Mouse (Mus musculus) myocyte (in vitro differentiated cells): Measurements from ENCODE around the gene Etv6. TPM values are rescaled to one million over a fixed set of nuclear protein-coding genes. Genes with fewer than 3 reads are reported as not detected.

Experiments
- H3K27me3 ChIP-seq: one replicate; pipeline ENCODE4 v1.6.1; 2011; ENCODE audit not compliant: control insufficient read depth, insufficient read depth, insufficient read length
- H3K36me3 ChIP-seq: one replicate; pipeline ENCODE4 v1.6.1; 2011; ENCODE audit not compliant: control insufficient read depth, insufficient read depth
- H3K4me2 ChIP-seq: one replicate; pipeline ENCODE4 v1.6.1; 2011; ENCODE audit warnings: low read depth, control low read depth
- H3K4me3 ChIP-seq: one replicate; pipeline ENCODE4 v1.5.1; 2011; ENCODE audit warnings: mild to moderate bottlenecking, control low read depth, moderate library complexity
- H3K79me2 ChIP-seq: one replicate; pipeline ENCODE4 v1.6.1; 2011; ENCODE audit not compliant: control insufficient read depth, insufficient read depth
- H3ac ChIP-seq: one replicate; pipeline ENCODE4 v1.6.1; 2011; ENCODE audit not compliant: control insufficient read depth, insufficient read length
- CEBPB ChIP-seq: IDR thresholded peaks from 2 replicates; pipeline ENCODE4 v1.6.1; 2011; ENCODE audit warnings: mild to moderate bottlenecking, moderate library complexity; ENCODE audit not compliant: poor library complexity, insufficient read depth, severe bottlenecking
- E2F4 ChIP-seq: IDR thresholded peaks from one replicate; pipeline ENCODE4 v1.6.1; 2011; ENCODE audit warnings: mild to moderate bottlenecking, control low read depth, moderate library complexity; ENCODE audit not compliant: insufficient read depth
- MAX ChIP-seq: IDR thresholded peaks from one replicate; pipeline ENCODE4 v1.6.1; 2011; ENCODE audit warnings: low read depth, mild to moderate bottlenecking, control low read depth
- MYOD1 ChIP-seq, 3 experiments: IDR thresholded peaks; one replicate each; pipeline ENCODE4 v1.6.1; 2011; ENCODE audit warnings: control low read depth in 2 of 3, low read depth in 2 of 3, mild to moderate bottlenecking in 2 of 3, moderate library complexity in 1 of 3; ENCODE audit not compliant: insufficient read length in 2 of 3, control insufficient read depth in 1 of 3
- MYOG ChIP-seq, 3 experiments: IDR thresholded peaks; one replicate each; pipeline ENCODE4 v1.6.1; 2011; ENCODE audit warnings: control low read depth in 2 of 3, low read depth in 2 of 3, mild to moderate bottlenecking in 2 of 3; ENCODE audit not compliant: insufficient read length in 2 of 3, control insufficient read depth in 1 of 3, insufficient read depth in 1 of 3
- POLR2A ChIP-seq: IDR thresholded peaks from one replicate; pipeline ENCODE4 v1.6.1; 2011; ENCODE audit warnings: low read depth, mild to moderate bottlenecking, control low read depth, moderate library complexity; ENCODE audit not compliant: insufficient read length
- POLR2AphosphoS2 ChIP-seq: IDR thresholded peaks from one replicate; pipeline ENCODE4 v1.6.1; 2011; ENCODE audit warnings: low read depth, control low read depth; ENCODE audit not compliant: insufficient read length
- REST ChIP-seq: IDR thresholded peaks from one replicate; pipeline ENCODE4 v1.6.1; 2011; ENCODE audit warnings: mild to moderate bottlenecking, control low read depth, moderate library complexity; ENCODE audit not compliant: insufficient read depth, insufficient read length
- SRF ChIP-seq: IDR thresholded peaks from one replicate; pipeline ENCODE4 v1.6.1; 2011; ENCODE audit warnings: low read depth; ENCODE audit not compliant: control insufficient read depth, insufficient read length
- TCF12 ChIP-seq: IDR thresholded peaks from one replicate; pipeline ENCODE4 v1.6.1; 2011; ENCODE audit warnings: mild to moderate bottlenecking, control low read depth; ENCODE audit not compliant: poor library complexity, insufficient read depth, severe bottlenecking
- TCF3 ChIP-seq: IDR thresholded peaks from one replicate; pipeline ENCODE4 v1.6.1; 2011; ENCODE audit warnings: low read depth, control low read depth; ENCODE audit not compliant: insufficient read length
- USF1 ChIP-seq: IDR thresholded peaks from one replicate; pipeline ENCODE4 v1.6.1; 2011; ENCODE audit warnings: low read depth, mild to moderate bottlenecking, control low read depth, moderate library complexity
- polyA plus RNA-seq: library from polyadenylated mRNA; unstranded; fragments of >200 nt; fragmentation: generic; extraction: Trizol; gene quantifications from one replicate; pipeline ENCODE4 v1.2.1, GENCODE M21; 2012; ENCODE audit warnings: missing spikeins

The Etv6 gene
- polyA plus RNA-seq, 1 experiment = 6.8 TPM

DNA sequence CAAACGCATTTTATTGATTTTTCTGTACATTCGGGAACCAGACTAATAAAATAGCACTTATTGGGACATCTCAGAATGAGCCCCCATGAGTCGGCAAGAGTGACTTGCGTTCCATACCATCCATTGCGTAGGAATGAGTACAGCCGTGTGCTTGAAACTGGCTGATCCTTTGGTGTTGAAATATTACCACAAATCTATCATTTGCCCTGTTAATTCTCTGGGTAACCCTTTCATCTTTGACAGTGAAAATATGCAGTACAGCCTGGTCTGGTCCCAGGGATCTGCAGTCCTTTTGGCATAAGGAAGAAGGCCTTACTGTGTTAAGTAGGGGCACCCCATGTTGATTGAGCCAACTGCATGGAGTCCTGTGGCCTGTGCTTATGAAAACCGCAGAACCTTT is 5.8 kb downstream of the Etv6 start:
- Histone ChIP-seq H3K4me3 (no peak overlapping the region), H3ac (no peak overlapping the region), H3K36me3 (no peaks in the 10 kb centered on the region), H3K4me2 (no peak overlapping the region), H3K79me2 (peaks cover 99% of the 10 kb centered on the region), H3K27me3 (no peaks in the 10 kb centered on the region)
- TF ChIP-seq MAX = no peak
- no peak for TF ChIP-seq USF1
- TF ChIP-seq MYOG (IDR thresholded peaks at IDR 0.05; ENCODE audit: control insufficient read depth in 1 of 3, insufficient read depth in 1 of 3, insufficient read length in 2 of 3, low read depth in 2 of 3) = no peak
- TF ChIP-seq REST = no peak

DNA sequence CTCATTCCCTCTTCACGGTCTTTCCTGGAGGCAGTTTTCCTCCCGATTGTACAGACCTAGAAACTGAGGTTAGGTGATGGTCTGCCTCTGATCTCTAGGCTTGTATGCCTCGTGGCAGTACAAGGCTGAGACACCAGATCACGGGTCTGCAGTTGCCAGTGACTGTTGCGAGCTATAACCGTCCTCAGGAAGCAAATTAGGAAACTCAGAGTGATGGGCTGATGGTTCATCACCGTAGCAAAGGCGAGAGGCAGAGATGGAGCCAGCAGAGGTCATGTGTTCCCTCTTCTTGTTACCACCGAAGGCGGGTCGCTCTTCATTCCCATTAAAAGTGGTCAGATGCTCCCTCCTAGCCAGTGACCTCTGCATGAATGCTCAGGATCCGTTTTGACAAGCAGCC is 6.4 kb downstream of the Etv6 start:
- no peak overlapping the region for H3ac ChIP-seq
- H3K4me3 ChIP-seq = no peak overlapping the region
- TF ChIP-seq POLR2AphosphoS2 = no peak
- TF ChIP-seq MYOD1 (IDR thresholded peaks at IDR 0.05; ENCODE audit: control insufficient read depth in 1 of 3, insufficient read length in 2 of 3, low read depth in 2 of 3) = no peak
- TF ChIP-seq USF1 = no peak
- no peak for TF ChIP-seq SRF
- TF ChIP-seq TCF3 = no peak
- H3K27me3 ChIP-seq = no peaks in the 10 kb centered on the region
- no peak overlapping the region for H3K4me2 ChIP-seq
- H3K36me3 ChIP-seq = no peaks in the 10 kb centered on the region
- peaks cover 99% of the 10 kb centered on the region for H3K79me2 ChIP-seq

DNA sequence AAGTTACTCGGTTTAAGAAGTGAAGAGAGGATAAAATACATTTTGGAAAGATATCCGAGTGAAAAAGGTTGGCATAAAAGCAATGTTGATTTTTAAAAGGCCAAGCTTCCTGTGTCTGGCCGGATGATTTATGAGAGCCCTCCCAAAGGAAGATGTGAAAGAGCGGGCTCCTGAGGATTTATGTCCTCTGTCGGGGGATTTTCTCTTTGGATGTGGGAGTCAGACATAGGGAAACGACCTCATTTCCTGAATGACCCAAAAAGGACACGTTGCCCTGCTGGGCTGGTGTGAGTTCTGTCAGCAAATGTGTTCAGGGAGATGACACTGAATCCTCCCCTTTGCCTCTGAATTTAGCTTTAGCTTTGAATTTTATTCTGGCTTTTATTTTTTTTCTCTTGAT is 8.0 kb downstream of the Etv6 start:
- Histone ChIP-seq H3K27me3 (no peaks in the 10 kb centered on the region), H3K36me3 (no peaks in the 10 kb centered on the region), H3K4me2 (no peak overlapping the region), H3K4me3 (no peak overlapping the region), H3ac (no peak overlapping the region), H3K79me2 (peaks cover 99% of the 10 kb centered on the region)
- no peak for TF ChIP-seq POLR2A
- TF ChIP-seq TCF3 = no peak

DNA sequence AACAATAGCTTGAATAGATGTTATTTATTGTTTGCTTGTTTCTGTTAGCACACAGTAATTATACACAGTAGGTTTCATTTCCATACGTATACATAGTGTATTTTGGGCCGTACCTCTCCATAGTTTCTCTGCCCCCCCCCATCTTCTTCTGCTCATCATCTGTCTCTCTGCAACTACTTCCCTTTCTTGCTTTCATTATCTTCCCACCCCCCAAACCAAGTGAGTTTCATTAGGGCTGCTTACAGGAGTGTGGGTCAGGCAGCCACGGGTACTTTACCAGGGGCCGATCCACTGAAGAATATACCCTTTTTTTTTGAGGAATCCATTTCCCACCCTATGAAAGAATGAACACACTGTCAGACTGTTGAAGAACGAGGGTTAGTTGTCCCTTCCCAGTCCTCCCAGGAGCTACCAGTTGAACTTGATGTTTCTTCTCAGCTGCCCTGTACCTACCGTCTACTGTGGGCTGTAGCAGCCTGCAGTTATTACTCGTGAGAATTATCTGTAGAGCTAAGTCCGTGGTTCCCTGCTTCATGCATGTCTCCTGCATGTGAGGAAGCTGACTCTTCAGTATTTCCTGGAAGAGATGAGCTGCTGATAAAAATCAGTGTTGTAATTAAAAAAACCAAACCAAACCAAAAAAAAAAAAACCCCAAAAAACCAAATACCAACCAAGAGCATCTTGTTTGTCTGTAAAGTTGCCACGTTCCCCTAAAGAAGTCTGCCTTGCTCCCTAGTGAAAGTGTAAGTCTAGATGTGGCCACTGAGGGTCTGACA is 9.8 kb downstream of the Etv6 start:
- Histone ChIP-seq H3K4me2 (no peak overlapping the region), H3ac (no peak overlapping the region), H3K79me2 (peaks cover 95% of the 10 kb centered on the region), H3K27me3 (no peaks in the 10 kb centered on the region), H3K4me3 (no peak overlapping the region), H3K36me3 (no peaks in the 10 kb centered on the region)
- TF ChIP-seq TCF3 (no peak), E2F4 (no peak), MYOD1 (IDR thresholded peaks at IDR 0.05; ENCODE audit: control insufficient read depth in 1 of 3, insufficient read length in 2 of 3, low read depth in 2 of 3) (no peak), CEBPB (no peak)

DNA sequence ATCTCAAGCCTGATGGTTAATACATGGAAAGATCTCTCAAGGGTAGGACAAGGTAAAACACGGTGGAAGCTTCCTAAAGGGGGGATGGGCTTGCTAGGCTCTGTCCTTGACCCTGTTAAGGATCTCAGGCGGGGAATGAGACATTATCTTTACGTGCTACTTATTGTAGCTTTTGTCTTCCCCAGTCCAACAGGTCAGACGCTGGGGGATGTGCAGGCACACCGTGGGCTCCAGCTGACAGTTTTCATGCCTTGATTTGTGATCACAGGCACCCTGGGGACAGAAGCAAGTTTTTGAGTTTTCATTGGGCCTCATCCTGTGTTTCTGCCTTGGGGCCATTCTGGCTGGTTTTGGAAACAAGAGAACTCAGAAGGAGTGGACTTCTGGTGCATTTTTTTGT is 10.6 kb downstream of the Etv6 start:
- Histone ChIP-seq H3K4me2 (no peak overlapping the region), H3K79me2 (peaks cover 94% of the 10 kb centered on the region), H3K36me3 (no peaks in the 10 kb centered on the region), H3K27me3 (no peaks in the 10 kb centered on the region), H3ac (no peak overlapping the region), H3K4me3 (no peak overlapping the region)
- TF ChIP-seq MAX = no peak
- TF ChIP-seq MYOG (IDR thresholded peaks at IDR 0.05; ENCODE audit: control insufficient read depth in 1 of 3, insufficient read depth in 1 of 3, insufficient read length in 2 of 3, low read depth in 2 of 3) = no peak
- TF ChIP-seq POLR2A = no peak
- no peak for TF ChIP-seq USF1
- no peak for TF ChIP-seq E2F4
- TF ChIP-seq TCF12 = no peak
- TF ChIP-seq SRF = no peak
- TF ChIP-seq MYOD1 (IDR thresholded peaks at IDR 0.05; ENCODE audit: control insufficient read depth in 1 of 3, insufficient read length in 2 of 3, low read depth in 2 of 3) = no peak
- no peak for TF ChIP-seq CEBPB
- TF ChIP-seq REST = no peak
- TF ChIP-seq TCF3 = no peak
- TF ChIP-seq POLR2AphosphoS2 = no peak

DNA sequence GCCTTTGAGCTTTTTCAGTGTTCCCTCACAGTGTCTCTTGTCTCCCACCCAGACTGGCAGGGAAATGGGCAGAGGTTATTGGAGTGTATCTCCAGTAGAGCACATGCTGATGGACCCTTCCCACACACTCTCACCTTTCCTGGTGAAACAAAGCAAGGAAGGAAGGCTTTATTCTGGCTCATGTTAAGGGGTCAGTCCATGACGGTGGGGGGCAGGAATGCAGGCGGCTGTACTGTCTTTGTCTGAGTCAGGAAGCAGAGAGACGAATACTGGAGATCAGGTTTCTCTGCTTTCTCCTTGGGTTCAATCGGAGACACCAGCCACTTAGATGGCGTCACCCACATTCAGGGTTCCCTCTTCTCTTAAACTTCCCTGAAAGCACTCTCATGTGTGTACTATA is 11.7 kb downstream of the Etv6 start:
- TF ChIP-seq MYOD1 (IDR thresholded peaks at IDR 0.05; ENCODE audit: control insufficient read depth in 1 of 3, insufficient read length in 2 of 3, low read depth in 2 of 3) (no peak), E2F4 (no peak), CEBPB (no peak), REST (no peak), MYOG (IDR thresholded peaks at IDR 0.05; ENCODE audit: control insufficient read depth in 1 of 3, insufficient read depth in 1 of 3, insufficient read length in 2 of 3, low read depth in 2 of 3) (no peak), SRF (no peak), USF1 (no peak), TCF12 (no peak), MAX (no peak), POLR2A (no peak), POLR2AphosphoS2 (no peak), TCF3 (no peak)

More for the DNA sequence above, 11.7 kb downstream of the Etv6 start:
- no peak overlapping the region for H3K4me2 ChIP-seq
- no peak overlapping the region for H3ac ChIP-seq
- no peak overlapping the region for H3K4me3 ChIP-seq
- H3K36me3 ChIP-seq = no peaks in the 10 kb centered on the region
- no peaks in the 10 kb centered on the region for H3K27me3 ChIP-seq
- H3K79me2 ChIP-seq = peaks cover 86% of the 10 kb centered on the region
